Mouse (Mus musculus): ENCODE measurements around the gene D10Jhu81e. TPM values are rescaled to one million over a fixed set of nuclear protein-coding genes. Genes with fewer than 3 reads are reported as not detected.
"Not testable (repeated sequence)": the region's sequence is repeated elsewhere in the genome, so short reads cannot be mapped to it uniquely, and the experiment has no call there.

The D10Jhu81e gene
- polyA plus RNA-seq, 1 experiment from 2014 or later: 22.7 TPM

GRCm38 (mm10) chr10:78127046-78127870 lies 42.3 kb downstream of the D10Jhu81e start:
- ATAC-seq (replicated peaks; ENCODE audit: insufficient number of reproducible peaks, low FRiP score, low TSS enrichment, low read depth) (no peak), DNase-seq (ENCODE audit: low spot score) (no peak)
- Histone ChIP-seq H3K9ac (replicated peaks; ENCODE audit: low read length) (no peak overlapping the region), H3K4me1 (ENCODE audit: control insufficient read depth, insufficient read depth, low read length) (no peaks in the 10 kb centered on the region), H3K4me3 (ENCODE audit: low read depth, low read length) (no peak overlapping the region), H3K4me2 (ENCODE audit: low read depth, low read length) (no peak overlapping the region), H3K9me3 (replicated peaks; ENCODE audit: control insufficient read depth, low read length) (no peaks in the 10 kb centered on the region), H3K27me3 (ENCODE audit: control insufficient read depth, insufficient read depth, low read length) (no peaks in the 10 kb centered on the region), H3K27ac (replicated peaks; ENCODE audit: low read depth, low read length) (no peak overlapping the region), H3K36me3 (replicated peaks; ENCODE audit: control insufficient read depth, insufficient read depth, low read depth, low read length) (no peaks in the 10 kb centered on the region)
- 73% methylated on average over 9 of the region's 9 CpGs for WGBS

- Histone ChIP-seq H3K27ac (replicated peaks; ENCODE audit: low read depth, low read length) (no peak overlapping the region), H3K4me3 (ENCODE audit: low read depth, low read length) (no peak overlapping the region), H3K4me1 (ENCODE audit: control insufficient read depth, insufficient read depth, low read length) (no peaks in the 10 kb centered on the region), H3K9ac (replicated peaks; ENCODE audit: low read length) (no peak overlapping the region), H3K4me2 (ENCODE audit: low read depth, low read length) (no peak overlapping the region), H3K9me3 (replicated peaks; ENCODE audit: control insufficient read depth, low read length) (no peaks in the 10 kb centered on the region), H3K36me3 (replicated peaks; ENCODE audit: control insufficient read depth, insufficient read depth, low read depth, low read length) (no peaks in the 10 kb centered on the region), H3K27me3 (ENCODE audit: control insufficient read depth, insufficient read depth, low read length) (no peaks in the 10 kb centered on the region)
- DNase-seq (ENCODE audit: low spot score) (no peak), ATAC-seq (replicated peaks; ENCODE audit: insufficient number of reproducible peaks, low FRiP score, low TSS enrichment, low read depth) (no peak)
- WGBS: 92% methylated on average over 5 of the region's 5 CpGs
These were observed 43.3 kb downstream of the D10Jhu81e start for GRCm38 (mm10) chr10:78126311-78126710.

GRCm38 (mm10) chr10:78125061-78125460 lies 44.5 kb downstream of the D10Jhu81e start:
- WGBS: 45% methylated on average over 8 of the region's 8 CpGs
- not testable (repeated sequence) for H3K36me3 ChIP-seq (replicated peaks; ENCODE audit: control insufficient read depth, insufficient read depth, low read depth, low read length); H3K9ac ChIP-seq (replicated peaks; ENCODE audit: low read length); H3K4me3 ChIP-seq (ENCODE audit: low read depth, low read length); ATAC-seq (replicated peaks; ENCODE audit: insufficient number of reproducible peaks, low FRiP score, low TSS enrichment, low read depth); DNase-seq (ENCODE audit: low spot score); H3K4me2 ChIP-seq (ENCODE audit: low read depth, low read length); H3K27ac ChIP-seq (replicated peaks; ENCODE audit: low read depth, low read length); H3K27me3 ChIP-seq (ENCODE audit: control insufficient read depth, insufficient read depth, low read length); H3K4me1 ChIP-seq (ENCODE audit: control insufficient read depth, insufficient read depth, low read length); H3K9me3 ChIP-seq (replicated peaks; ENCODE audit: control insufficient read depth, low read length)

GRCm38 (mm10) chr10:78124137-78124536 lies 45.4 kb downstream of the D10Jhu81e start:
- not testable (repeated sequence) for H3K4me3 ChIP-seq (ENCODE audit: low read depth, low read length); H3K36me3 ChIP-seq (replicated peaks; ENCODE audit: control insufficient read depth, insufficient read depth, low read depth, low read length); ATAC-seq (replicated peaks; ENCODE audit: insufficient number of reproducible peaks, low FRiP score, low TSS enrichment, low read depth); H3K27me3 ChIP-seq (ENCODE audit: control insufficient read depth, insufficient read depth, low read length); DNase-seq (ENCODE audit: low spot score); H3K9me3 ChIP-seq (replicated peaks; ENCODE audit: control insufficient read depth, low read length); H3K27ac ChIP-seq (replicated peaks; ENCODE audit: low read depth, low read length); H3K4me2 ChIP-seq (ENCODE audit: low read depth, low read length); H3K4me1 ChIP-seq (ENCODE audit: control insufficient read depth, insufficient read depth, low read length); H3K9ac ChIP-seq (replicated peaks; ENCODE audit: low read length)
- 64% methylated on average over 6 of the region's 6 CpGs for WGBS

- Histone ChIP-seq H3K4me3 (ENCODE audit: low read depth, low read length) (no peak overlapping the region), H3K9me3 (replicated peaks; ENCODE audit: control insufficient read depth, low read length) (no peaks in the 10 kb centered on the region)
- WGBS: 93% methylated on average over 4 of the region's 4 CpGs
These were observed 50.2 kb downstream of the D10Jhu81e start for GRCm38 (mm10) chr10:78119422-78119821.

GRCm38 (mm10) chr10:78115153-78115552 lies 54.4 kb downstream of the D10Jhu81e start:
- Histone ChIP-seq H3K4me1 (ENCODE audit: control insufficient read depth, insufficient read depth, low read length) (no peaks in the 10 kb centered on the region), H3K4me2 (ENCODE audit: low read depth, low read length) (no peak overlapping the region), H3K9me3 (replicated peaks; ENCODE audit: control insufficient read depth, low read length) (no peaks in the 10 kb centered on the region), H3K36me3 (replicated peaks; ENCODE audit: control insufficient read depth, insufficient read depth, low read depth, low read length) (no peaks in the 10 kb centered on the region), H3K4me3 (ENCODE audit: low read depth, low read length) (no peak overlapping the region), H3K9ac (replicated peaks; ENCODE audit: low read length) (no peak overlapping the region), H3K27me3 (ENCODE audit: control insufficient read depth, insufficient read depth, low read length) (no peaks in the 10 kb centered on the region), H3K27ac (replicated peaks; ENCODE audit: low read depth, low read length) (no peak overlapping the region)
- WGBS: 82% methylated on average over 2 of the region's 2 CpGs
- ATAC-seq (replicated peaks; ENCODE audit: insufficient number of reproducible peaks, low FRiP score, low TSS enrichment, low read depth) (no peak), DNase-seq (ENCODE audit: low spot score) (no peak)

More at GRCm38 (mm10) chr10:78119422-78119821, 50.2 kb downstream of the D10Jhu81e start:
- Histone ChIP-seq H3K27me3 (ENCODE audit: control insufficient read depth, insufficient read depth, low read length) (no peaks in the 10 kb centered on the region), H3K9ac (replicated peaks; ENCODE audit: low read length) (no peak overlapping the region), H3K27ac (replicated peaks; ENCODE audit: low read depth, low read length) (no peak overlapping the region), H3K4me2 (ENCODE audit: low read depth, low read length) (no peak overlapping the region), H3K36me3 (replicated peaks; ENCODE audit: control insufficient read depth, insufficient read depth, low read depth, low read length) (no peaks in the 10 kb centered on the region), H3K4me1 (ENCODE audit: control insufficient read depth, insufficient read depth, low read length) (no peaks in the 10 kb centered on the region)
- DNase-seq (ENCODE audit: low spot score) (no peak), ATAC-seq (replicated peaks; ENCODE audit: insufficient number of reproducible peaks, low FRiP score, low TSS enrichment, low read depth) (no peak)

- Histone ChIP-seq H3K9me3 (replicated peaks; ENCODE audit: control insufficient read depth, low read length) (no peaks in the 10 kb centered on the region), H3K4me2 (ENCODE audit: low read depth, low read length) (no peak overlapping the region), H3K4me1 (ENCODE audit: control insufficient read depth, insufficient read depth, low read length) (no peaks in the 10 kb centered on the region), H3K27me3 (ENCODE audit: control insufficient read depth, insufficient read depth, low read length) (no peaks in the 10 kb centered on the region), H3K4me3 (ENCODE audit: low read depth, low read length) (no peak overlapping the region), H3K36me3 (replicated peaks; ENCODE audit: control insufficient read depth, insufficient read depth, low read depth, low read length) (no peaks in the 10 kb centered on the region), H3K27ac (replicated peaks; ENCODE audit: low read depth, low read length) (no peak overlapping the region), H3K9ac (replicated peaks; ENCODE audit: low read length) (no peak overlapping the region)
- ATAC-seq (replicated peaks; ENCODE audit: insufficient number of reproducible peaks, low FRiP score, low TSS enrichment, low read depth) (no peak), DNase-seq (ENCODE audit: low spot score) (no peak)
- WGBS: 65% methylated on average over 4 of the region's 4 CpGs
These were observed 55.0 kb downstream of the D10Jhu81e start for GRCm38 (mm10) chr10:78114521-78115092.
